Mouse (Mus musculus): ENCODE measurements at regions not wholly inside any gene's neighbourhood (a gene's known extent, or its start where the extent isn't known, plus 50 kb on each side); places are given as distances from the start of the nearest gene placed in this dataset.

GRCm38 (mm10) chr1:183504103-183504841 is 86.3 kb downstream of the Hhipl2 start:
- no peak for DNase-seq (ENCODE audit: low spot score in 2 of 2)

GRCm38 (mm10) chr1:183507893-183508292 is 89.9 kb downstream of the Hhipl2 start:
- DNase-seq (ENCODE audit: low spot score in 2 of 2), result no peak

- DNase-seq (ENCODE audit: low spot score in 2 of 2), result no peak
Measured at GRCm38 (mm10) chr1:183510759-183511158, 92.7 kb downstream of the Hhipl2 start.

GRCm38 (mm10) chr1:183513876-183514275 is 95.9 kb downstream of the Hhipl2 start:
- no peak for DNase-seq (ENCODE audit: low spot score in 2 of 2)

DNA sequence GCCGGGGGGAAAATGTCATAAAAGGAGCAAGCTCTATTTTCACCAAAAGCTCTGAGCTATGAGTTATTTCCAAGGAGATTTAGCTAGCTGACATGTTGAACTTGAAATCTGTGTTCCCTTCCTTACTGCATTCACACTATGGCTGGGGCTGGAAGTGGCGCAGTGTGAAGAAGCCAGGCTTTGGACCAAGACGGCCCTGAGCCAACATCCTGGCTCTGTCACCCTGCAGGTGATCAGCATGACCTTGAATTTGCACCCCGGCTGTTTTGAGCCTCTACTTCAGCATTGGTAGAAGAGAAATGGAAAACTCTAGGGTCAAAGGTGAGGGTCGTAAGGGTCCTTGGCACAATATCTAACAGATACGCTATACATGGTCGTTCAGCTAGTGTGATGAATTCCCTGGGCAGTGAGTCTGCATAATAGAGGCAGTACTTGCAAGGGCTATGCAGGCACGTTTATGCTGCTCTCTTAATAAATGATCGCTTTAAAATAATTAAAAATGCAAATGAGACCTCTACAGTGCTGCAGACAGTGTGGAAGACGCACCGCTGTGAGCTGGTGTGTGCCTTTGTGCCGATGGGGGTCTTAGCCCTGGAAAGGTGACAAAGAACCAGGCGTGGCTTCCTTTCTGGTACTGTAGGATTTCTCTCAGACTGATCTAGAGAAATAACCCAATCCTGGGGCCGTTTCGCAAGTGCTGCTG is 96.4 kb downstream of the Hhipl2 start:
- no peak for DNase-seq (ENCODE audit: low spot score in 2 of 2)

GRCm38 (mm10) chr1:183514984-183515287 is 96.9 kb downstream of the Hhipl2 start:
- DNase-seq (ENCODE audit: low spot score in 2 of 2), result no peak

- no peak for DNase-seq (ENCODE audit: low spot score in 2 of 2)
Measured at GRCm38 (mm10) chr1:183516167-183516566, 98.2 kb downstream of the Hhipl2 start.

DNA sequence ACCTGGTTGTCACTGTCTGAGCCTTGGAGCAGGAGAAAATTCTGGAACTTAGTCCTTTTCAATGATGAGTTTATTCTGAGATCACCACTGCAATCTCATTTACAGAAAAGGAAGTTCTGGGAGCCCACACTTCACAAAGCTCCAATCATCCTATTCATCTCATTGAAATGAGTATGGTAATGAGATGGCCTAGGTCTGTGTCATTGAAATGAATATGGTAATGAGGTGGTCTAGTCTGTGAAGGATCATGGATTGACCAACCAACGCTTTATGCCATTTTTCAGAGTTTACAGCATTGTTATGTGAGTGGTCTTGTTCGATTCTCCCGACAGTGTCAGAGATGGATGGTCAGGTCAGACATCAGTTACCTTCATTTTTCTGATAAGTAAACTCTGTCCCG is 99.2 kb downstream of the Hhipl2 start:
- DNase-seq (ENCODE audit: low spot score in 2 of 2), result no peak

GRCm38 (mm10) chr1:183521569-183521968 is 103.6 kb downstream of the Hhipl2 start:
- no peak for DNase-seq (ENCODE audit: low spot score in 2 of 2)

DNA sequence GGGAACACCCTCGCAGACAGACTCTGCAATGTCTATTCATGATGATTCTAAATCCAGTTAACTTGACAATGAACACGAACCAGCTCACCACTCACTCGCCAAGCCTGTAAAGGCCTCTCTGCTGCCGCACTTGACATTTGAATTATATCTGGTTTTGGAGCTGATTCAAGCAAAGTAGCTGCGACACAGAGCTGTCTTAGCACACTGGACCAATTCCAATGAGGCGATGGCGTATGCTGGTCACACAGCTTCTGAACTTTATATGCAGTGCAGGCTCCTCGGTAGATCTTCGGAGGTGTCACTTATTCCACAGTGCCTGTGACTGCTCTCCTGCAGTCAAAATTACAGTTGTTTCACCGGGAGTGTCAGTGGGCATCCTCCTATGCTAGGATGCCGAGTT is 115.4 kb downstream of the Hhipl2 start:
- DNase-seq (ENCODE audit: low spot score in 2 of 2), result no peak

DNA sequence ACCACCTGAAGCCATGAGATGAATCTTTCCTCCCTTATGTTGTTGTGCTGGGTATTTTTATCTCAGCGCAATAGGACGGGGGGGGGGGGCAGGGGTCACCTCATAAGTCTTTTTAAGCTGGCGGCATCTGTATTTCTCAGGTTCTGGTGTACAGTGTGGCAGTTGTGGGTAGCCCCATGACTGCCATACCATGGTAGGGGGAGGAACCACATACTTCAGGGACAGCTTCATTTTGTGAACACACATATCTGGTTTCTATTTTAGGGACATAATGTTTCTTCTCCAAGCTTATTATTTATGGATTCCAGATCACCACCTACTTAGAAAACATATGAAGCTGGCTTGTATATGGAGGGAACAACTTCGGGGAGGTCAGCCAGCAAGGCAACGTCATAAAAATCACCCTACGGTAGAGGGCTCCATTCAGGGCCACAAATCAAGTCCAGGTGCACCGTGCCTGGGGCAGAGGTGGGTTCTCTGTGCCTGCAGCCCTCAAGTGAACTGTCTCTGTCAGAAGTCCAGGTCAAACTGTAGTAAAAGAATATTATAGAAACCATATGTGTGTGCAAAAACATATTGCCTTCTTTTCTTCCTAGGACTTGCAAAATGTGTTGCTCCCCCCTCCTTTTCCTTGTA is 130.9 kb downstream of the Hhipl2 start:
- no peak for DNase-seq (ENCODE audit: low spot score in 2 of 2)

- DNase-seq (ENCODE audit: low spot score in 2 of 2), result no peak
Measured at GRCm38 (mm10) chr1:183552617-183553016, 134.6 kb downstream of the Hhipl2 start.

DNA sequence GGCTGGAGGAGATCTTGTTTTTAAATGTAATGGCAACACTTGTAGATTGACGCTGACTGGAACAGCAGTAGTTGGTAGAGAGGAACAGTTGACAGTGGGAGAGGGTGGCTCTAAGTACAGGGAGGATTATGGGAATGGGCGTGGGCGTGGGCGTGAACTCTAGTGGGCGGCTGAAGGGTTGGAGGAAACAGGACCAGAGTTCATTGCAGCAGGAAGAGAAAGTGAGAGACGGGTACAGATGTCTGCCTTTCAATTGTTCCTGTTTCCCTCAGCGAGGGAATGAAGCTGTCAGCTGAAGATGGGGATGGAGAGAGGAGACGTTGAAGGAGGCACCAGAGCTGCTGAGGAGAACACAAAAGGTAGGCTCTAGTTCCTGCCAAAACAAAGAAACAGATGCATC is 135.2 kb downstream of the Hhipl2 start:
- DNase-seq (ENCODE audit: low spot score in 2 of 2), result no peak

- no peak for DNase-seq (ENCODE audit: low spot score in 2 of 2)
Measured at GRCm38 (mm10) chr1:183562853-183563252, 144.8 kb downstream of the Hhipl2 start.

GRCm38 (mm10) chr1:183573621-183574585 is 155.9 kb downstream of the Hhipl2 start:
- DNase-seq (ENCODE audit: low spot score in 2 of 2), result no peak

DNA sequence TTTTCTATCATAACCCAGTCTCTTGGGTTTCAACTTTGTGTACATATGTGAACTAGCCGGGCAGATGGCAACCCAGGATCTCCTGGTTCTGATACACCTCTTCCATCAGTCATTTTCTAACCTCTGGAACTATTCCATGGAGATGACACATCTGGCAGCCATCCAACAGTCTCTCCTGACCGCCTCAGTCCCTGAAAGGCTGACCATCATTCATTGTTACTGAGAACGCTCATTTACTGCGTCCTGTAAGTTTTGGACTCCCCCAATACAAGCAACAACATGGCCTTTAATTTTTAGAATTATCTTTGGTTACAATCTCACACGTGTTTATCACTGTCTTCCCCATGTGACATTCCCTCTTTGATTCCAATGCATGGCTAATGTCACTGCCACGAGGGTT is 166.8 kb downstream of the Hhipl2 start:
- no peak for DNase-seq (ENCODE audit: low spot score in 2 of 2)

DNA sequence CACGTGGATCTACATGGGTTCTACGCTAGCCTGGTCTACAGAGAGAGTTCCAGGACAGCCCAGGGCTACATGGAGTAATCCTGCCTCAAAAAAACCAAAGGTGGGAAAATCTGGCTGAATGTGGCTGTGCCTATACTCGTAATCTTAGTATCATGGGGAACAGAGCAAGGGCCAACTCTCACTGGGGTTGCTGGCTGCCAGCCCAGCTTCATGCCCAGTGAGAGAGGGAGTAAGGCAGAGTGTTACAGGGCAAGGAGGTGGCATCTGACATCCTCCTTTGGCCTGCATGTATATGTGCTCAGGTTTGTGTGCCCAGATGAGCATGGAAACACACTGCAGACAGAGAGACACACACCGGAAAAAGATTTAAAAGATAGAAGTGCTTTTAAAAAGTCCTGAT is 168.4 kb downstream of the Hhipl2 start:
- DNase-seq (ENCODE audit: low spot score in 2 of 2), result no peak

- no peak for DNase-seq (ENCODE audit: low spot score in 2 of 2)
Measured at GRCm38 (mm10) chr1:183595306-183595705, 177.3 kb downstream of the Hhipl2 start.

- DNase-seq (ENCODE audit: low spot score in 2 of 2), result no peak
Measured at GRCm38 (mm10) chr1:183600466-183600865, 182.5 kb downstream of the Hhipl2 start.

GRCm38 (mm10) chr1:183611966-183612694 is 194.1 kb downstream of the Hhipl2 start:
- no peak for DNase-seq (ENCODE audit: low spot score in 2 of 2)

Data from layer of hippocampus, adult 18-20 months (tissue).